Mouse (Mus musculus): ENCODE data around the gene Cipc. TPM values are rescaled to one million over a fixed set of nuclear protein-coding genes. Genes with fewer than 3 reads are reported as not detected.

Cipc gene
- polyA plus RNA-seq, 1 experiment from 2014 or later, result 18.1 TPM

- no peak for ATAC-seq (ENCODE audit: insufficient read depth, low FRiP score)
- Histone ChIP-seq H3K9ac (ENCODE audit: low read length) (no peak overlapping the region), H3K36me3 (ENCODE audit: control insufficient read depth, insufficient read depth, low read length) (no peaks in the 10 kb centered on the region), H3K9me3 (replicated peaks; ENCODE audit: control insufficient read depth, low read length) (no peaks in the 10 kb centered on the region), H3K27me3 (ENCODE audit: control insufficient read depth, insufficient read depth, low read length) (no peaks in the 10 kb centered on the region), H3K4me3 (replicated peaks; ENCODE audit: low read length) (no peak overlapping the region), H3K4me2 (ENCODE audit: low read depth, low read length) (no peak overlapping the region), H3K27ac (ENCODE audit: low read length) (no peak overlapping the region), H3K4me1 (ENCODE audit: control insufficient read depth, insufficient read depth, low read length) (peaks cover 5% of the 10 kb centered on the region; the same call in 1 of the 2 replicates)
- WGBS, result 59% methylated on average over 5 of the region's 5 CpGs
Observed at GRCm38 (mm10) chr12:86941734-86942486, 4.9 kb upstream of the Cipc start.

- ATAC-seq (ENCODE audit: insufficient read depth, low FRiP score), result no peak
- Histone ChIP-seq H3K27me3 (ENCODE audit: control insufficient read depth, insufficient read depth, low read length) (no peaks in the 10 kb centered on the region), H3K9me3 (replicated peaks; ENCODE audit: control insufficient read depth, low read length) (no peaks in the 10 kb centered on the region), H3K4me3 (replicated peaks; ENCODE audit: low read length) (no peak overlapping the region), H3K36me3 (ENCODE audit: control insufficient read depth, insufficient read depth, low read length) (no peaks in the 10 kb centered on the region), H3K4me2 (ENCODE audit: low read depth, low read length) (no peak overlapping the region), H3K9ac (ENCODE audit: low read length) (no peak overlapping the region), H3K27ac (ENCODE audit: low read length) (no peak overlapping the region), H3K4me1 (ENCODE audit: control insufficient read depth, insufficient read depth, low read length) (peaks cover 12% of the 10 kb centered on the region)
- 88% methylated on average over 8 of the region's 8 CpGs for WGBS
Observed at GRCm38 (mm10) chr12:86943421-86943820, 3.4 kb upstream of the Cipc start.

- no peaks in the 10 kb centered on the region for H3K36me3 ChIP-seq (ENCODE audit: control insufficient read depth, insufficient read depth, low read length)
- no peak overlapping the region for H3K9ac ChIP-seq (ENCODE audit: low read length)
- WGBS, result 8% methylated on average over 4 of the region's 4 CpGs
- no peaks in the 10 kb centered on the region for H3K27me3 ChIP-seq (ENCODE audit: control insufficient read depth, insufficient read depth, low read length)
- H3K4me1 ChIP-seq (ENCODE audit: control insufficient read depth, insufficient read depth, low read length), result peaks cover 18% of the 10 kb centered on the region
- no peak for ATAC-seq (ENCODE audit: insufficient read depth, low FRiP score)
- H3K4me2 ChIP-seq (ENCODE audit: low read depth, low read length), result no peak overlapping the region
- H3K27ac ChIP-seq (ENCODE audit: low read length), result no peak overlapping the region
- H3K4me3 ChIP-seq (replicated peaks; ENCODE audit: low read length), result no peak overlapping the region
- H3K9me3 ChIP-seq (replicated peaks; ENCODE audit: control insufficient read depth, low read length), result no peaks in the 10 kb centered on the region
Observed at GRCm38 (mm10) chr12:86945126-86945525, 1.7 kb upstream of the Cipc start.

GRCm38 (mm10) chr12:86946301-86946781 lies 502 bp upstream of the Cipc start:
- Histone ChIP-seq H3K36me3 (ENCODE audit: control insufficient read depth, insufficient read depth, low read length) (no peaks in the 10 kb centered on the region), H3K4me1 (ENCODE audit: control insufficient read depth, insufficient read depth, low read length) (peaks cover 22% of the 10 kb centered on the region), H3K4me3 (replicated peaks; ENCODE audit: low read length) (peak overlapping the region; percentile 71), H3K27me3 (ENCODE audit: control insufficient read depth, insufficient read depth, low read length) (no peaks in the 10 kb centered on the region), H3K9ac (ENCODE audit: low read length) (peak overlapping the region; percentile 90), H3K4me2 (ENCODE audit: low read depth, low read length) (peak overlapping the region; percentile 75), H3K27ac (ENCODE audit: low read length) (peak overlapping the region; percentile 99), H3K9me3 (replicated peaks; ENCODE audit: control insufficient read depth, low read length) (no peaks in the 10 kb centered on the region)
- ATAC-seq (ENCODE audit: insufficient read depth, low FRiP score), result no peak
- WGBS, result under 1% methylated on average over 17 of the region's 17 CpGs

GRCm38 (mm10) chr12:86947681-86948401 lies 998 bp downstream of the Cipc start:
- H3K27me3 ChIP-seq (ENCODE audit: control insufficient read depth, insufficient read depth, low read length), result no peaks in the 10 kb centered on the region
- H3K27ac ChIP-seq (ENCODE audit: low read length), result peak overlapping the region; percentile 68
- H3K4me1 ChIP-seq (ENCODE audit: control insufficient read depth, insufficient read depth, low read length), result peaks cover 22% of the 10 kb centered on the region
- peaks cover 1% of the 10 kb centered on the region; the same call in 1 of the 2 replicates for H3K36me3 ChIP-seq (ENCODE audit: control insufficient read depth, insufficient read depth, low read length)
- peak; percentile 30; the same call in 1 of the 2 replicates for ATAC-seq (ENCODE audit: insufficient read depth, low FRiP score)
- peak overlapping the region; percentile 83 for H3K9ac ChIP-seq (ENCODE audit: low read length)
- H3K4me3 ChIP-seq (replicated peaks; ENCODE audit: low read length), result peak overlapping the region; percentile 71
- 18% methylated on average over 26 of the region's 26 CpGs for WGBS
- peak overlapping the region; percentile 94 for H3K4me2 ChIP-seq (ENCODE audit: low read depth, low read length)
- no peaks in the 10 kb centered on the region for H3K9me3 ChIP-seq (replicated peaks; ENCODE audit: control insufficient read depth, low read length)

GRCm38 (mm10) chr12:86948627-86949026 lies 1.8 kb downstream of the Cipc start:
- H3K9me3 ChIP-seq (replicated peaks; ENCODE audit: control insufficient read depth, low read length), result no peaks in the 10 kb centered on the region
- H3K27ac ChIP-seq (ENCODE audit: low read length), result 0 out of 2 replicates have a peak overlapping the region, but pooled peaks have one; percentile 68
- H3K9ac ChIP-seq (ENCODE audit: low read length), result no peak overlapping the region
- H3K4me1 ChIP-seq (ENCODE audit: control insufficient read depth, insufficient read depth, low read length), result peaks cover 22% of the 10 kb centered on the region
- H3K27me3 ChIP-seq (ENCODE audit: control insufficient read depth, insufficient read depth, low read length), result no peaks in the 10 kb centered on the region
- 0 out of 2 replicates have a peak overlapping the region, but pooled peaks have one; percentile 71 for H3K4me3 ChIP-seq (replicated peaks; ENCODE audit: low read length)
- no peak for ATAC-seq (ENCODE audit: insufficient read depth, low FRiP score)
- 33% methylated on average over 6 of the region's 6 CpGs for WGBS
- peaks cover 5% of the 10 kb centered on the region; the same call in 1 of the 2 replicates for H3K36me3 ChIP-seq (ENCODE audit: control insufficient read depth, insufficient read depth, low read length)
- H3K4me2 ChIP-seq (ENCODE audit: low read depth, low read length), result peak overlapping the region; percentile 94; the same call in 1 of the 2 replicates

GRCm38 (mm10) chr12:86949501-86949900 lies 2.7 kb downstream of the Cipc start:
- 74% methylated on average over 9 of the region's 9 CpGs for WGBS

GRCm38 (mm10) chr12:86950161-86950960 lies 3.5 kb downstream of the Cipc start:
- ATAC-seq (ENCODE audit: insufficient read depth, low FRiP score), result no peak
- peaks cover 15% of the 10 kb centered on the region for H3K36me3 ChIP-seq (ENCODE audit: control insufficient read depth, insufficient read depth, low read length)
- no peak overlapping the region for H3K4me3 ChIP-seq (replicated peaks; ENCODE audit: low read length)
- H3K4me1 ChIP-seq (ENCODE audit: control insufficient read depth, insufficient read depth, low read length), result peaks cover 22% of the 10 kb centered on the region
- no peak overlapping the region for H3K27ac ChIP-seq (ENCODE audit: low read length)
- WGBS, result 62% methylated on average over 16 of the region's 16 CpGs
- H3K4me2 ChIP-seq (ENCODE audit: low read depth, low read length), result no peak overlapping the region
- peak overlapping the region; percentile 23; the same call in 1 of the 2 replicates for H3K9ac ChIP-seq (ENCODE audit: low read length)
- H3K27me3 ChIP-seq (ENCODE audit: control insufficient read depth, insufficient read depth, low read length), result no peaks in the 10 kb centered on the region
- no peaks in the 10 kb centered on the region for H3K9me3 ChIP-seq (replicated peaks; ENCODE audit: control insufficient read depth, low read length)

More at GRCm38 (mm10) chr12:86949501-86949900, 2.7 kb downstream of the Cipc start:
- Histone ChIP-seq H3K27ac (ENCODE audit: low read length) (no peak overlapping the region), H3K4me3 (replicated peaks; ENCODE audit: low read length) (no peak overlapping the region), H3K36me3 (ENCODE audit: control insufficient read depth, insufficient read depth, low read length) (peaks cover 10% of the 10 kb centered on the region), H3K4me1 (ENCODE audit: control insufficient read depth, insufficient read depth, low read length) (peaks cover 22% of the 10 kb centered on the region), H3K27me3 (ENCODE audit: control insufficient read depth, insufficient read depth, low read length) (no peaks in the 10 kb centered on the region), H3K4me2 (ENCODE audit: low read depth, low read length) (no peak overlapping the region), H3K9me3 (replicated peaks; ENCODE audit: control insufficient read depth, low read length) (no peaks in the 10 kb centered on the region), H3K9ac (ENCODE audit: low read length) (no peak overlapping the region)
- no peak for ATAC-seq (ENCODE audit: insufficient read depth, low FRiP score)

Measured in stomach, embryonic 16.5 days (tissue).